Mouse (Mus musculus) R1 (cell line): ENCODE measurements around the gene Cenpm.
"Not testable (repeated sequence)": the region's sequence is repeated elsewhere in the genome, so short reads cannot be mapped to it uniquely, and the experiment has no call there.

Source experiments
- DNase-seq: peaks from one replicate; pipeline ENCODE4 v3.0.0-alpha.2; 2018; ENCODE audit warnings: low read depth, low spot score

Cenpm gene

GRCm38 (mm10) chr15:82244115-82244804, at the start of gene Cenpm:
TSS of gene Cenpm (minus strand) at chr15:82244748.
- peak; percentile 94 for DNase-seq

- DNase-seq: peak; percentile 58
Measured at GRCm38 (mm10) chr15:82294059-82294458, 49.5 kb upstream of the Cenpm start.

GRCm38 (mm10) chr15:82293271-82293711, 48.7 kb upstream of the Cenpm start:
- DNase-seq: peak; percentile 49

- no peak for DNase-seq
Measured at GRCm38 (mm10) chr15:82292851-82293250, 48.3 kb upstream of the Cenpm start.

GRCm38 (mm10) chr15:82290252-82290651, 45.7 kb upstream of the Cenpm start:
- no peak for DNase-seq

- peak; percentile 38 for DNase-seq
Measured at GRCm38 (mm10) chr15:82286157-82286556, 41.6 kb upstream of the Cenpm start.

GRCm38 (mm10) chr15:82280638-82281037, 36.1 kb upstream of the Cenpm start:
- DNase-seq: no peak

- no peak for DNase-seq
Measured at GRCm38 (mm10) chr15:82277591-82277990, 33.0 kb upstream of the Cenpm start.

- peak; percentile 83 for DNase-seq
Measured at GRCm38 (mm10) chr15:82274927-82275901, 30.7 kb upstream of the Cenpm start.

- DNase-seq: no peak
Measured at GRCm38 (mm10) chr15:82274593-82274926, 30.0 kb upstream of the Cenpm start, which contains the start of gene Sept3. TSS of gene Sept3 (plus strand) at chr15:82274893.

- no peak for DNase-seq
Measured at GRCm38 (mm10) chr15:82272295-82272694, 27.7 kb upstream of the Cenpm start.

- DNase-seq: peak; percentile 86
Measured at GRCm38 (mm10) chr15:82271201-82271600, 26.7 kb upstream of the Cenpm start.

GRCm38 (mm10) chr15:82268783-82269182, 24.2 kb upstream of the Cenpm start:
- DNase-seq: no peak

GRCm38 (mm10) chr15:82268185-82268584, 23.6 kb upstream of the Cenpm start:
- peak; percentile 59 for DNase-seq

GRCm38 (mm10) chr15:82266356-82266755, 21.8 kb upstream of the Cenpm start:
- DNase-seq: peak; percentile 81

GRCm38 (mm10) chr15:82259510-82259909, 15.0 kb upstream of the Cenpm start:
- peak; percentile 87 for DNase-seq

GRCm38 (mm10) chr15:82255944-82256383, 11.4 kb upstream of the Cenpm start:
- DNase-seq: peak; percentile 69

GRCm38 (mm10) chr15:82255248-82255647, 10.7 kb upstream of the Cenpm start:
- peak; percentile 41 for DNase-seq

- DNase-seq: no peak
Measured at GRCm38 (mm10) chr15:82252097-82252496, 7.5 kb upstream of the Cenpm start, which contains the start of gene 1500009C09Rik. TSS of gene 1500009C09Rik (plus strand) at chr15:82252397.

- DNase-seq: no peak
Measured at GRCm38 (mm10) chr15:82251579-82251978, 7.0 kb upstream of the Cenpm start.

GRCm38 (mm10) chr15:82247131-82247776, 2.7 kb upstream of the Cenpm start:
- peak; percentile 97 for DNase-seq

GRCm38 (mm10) chr15:82244805-82245161, 235 bp upstream of the Cenpm start:
- DNase-seq: not testable (repeated sequence)
